Mouse (Mus musculus) c-Kit-positive CD71-negative TER-119-negative erythroid progenitor cells, embryonic 14.5 days (primary cell): ENCODE results near the gene Wwox.

ENCODE experiments used
- DNase-seq: peaks from one replicate; pipeline ENCODE4 v3.0.0-alpha.2; 2013; ENCODE audit warnings: low read depth

The Wwox gene

GRCm38 (mm10) chr8:115357663-115358335 lies 918.3 kb downstream of the Wwox start:
- DNase-seq, result no peak

- DNase-seq, result no peak
These were observed 919.0 kb downstream of the Wwox start for GRCm38 (mm10) chr8:115358481-115358880.

- no peak for DNase-seq
These were observed 920.2 kb downstream of the Wwox start for GRCm38 (mm10) chr8:115359701-115360100.

- no peak for DNase-seq
These were observed 923.1 kb downstream of the Wwox start for GRCm38 (mm10) chr8:115362518-115362917.

GRCm38 (mm10) chr8:115374957-115375356 lies 935.5 kb downstream of the Wwox start:
- DNase-seq, result no peak

GRCm38 (mm10) chr8:115375361-115376047 lies 936.0 kb downstream of the Wwox start:
- no peak for DNase-seq

GRCm38 (mm10) chr8:115377321-115377720 lies 937.9 kb downstream of the Wwox start:
- no peak for DNase-seq

GRCm38 (mm10) chr8:115380017-115380416 lies 940.6 kb downstream of the Wwox start:
- DNase-seq, result no peak

GRCm38 (mm10) chr8:115390921-115391504 lies 951.6 kb downstream of the Wwox start:
- DNase-seq, result no peak

GRCm38 (mm10) chr8:115395840-115396239 lies 956.4 kb downstream of the Wwox start:
- no peak for DNase-seq

- peak; percentile 56 for DNase-seq
These were observed 958.5 kb downstream of the Wwox start for GRCm38 (mm10) chr8:115397981-115398380.

- DNase-seq, result no peak
These were observed 960.7 kb downstream of the Wwox start for GRCm38 (mm10) chr8:115400013-115400720.
